Comparison of ENCODE assay signal across 8 mouse cellular contexts in genomic region chr2:34671385-34672026, GRCm38 (mm10).
A peak's percentile ranks its signal among the peaks of the same experiment; 100 is the strongest.
DNase-seq lines count a peak whose midpoint lies in the region; ATAC-seq and TF ChIP-seq lines count a peak whose summit lies in the region.

No protein-coding gene starts in this region.

- H3K4me3 ChIP-seq in E14TG2a.4 (replicated peaks; ENCODE audit: low read length), result peak overlapping the region; percentile 62
- peak overlapping the region; percentile 51 for H3K4me3 ChIP-seq in heart, embryonic 14.5 days (ENCODE audit: control insufficient read depth in 1 of 2, insufficient read depth in 1 of 2, low read depth in 1 of 2, low read length in 2 of 2)
- peak overlapping the region; percentile 40 for H3K4me3 ChIP-seq in kidney, postnatal 0 days (replicated peaks; ENCODE audit: low read depth, low read length)
- H3K4me3 ChIP-seq in liver, embryonic 16.5 days (ENCODE audit: low read depth, low read length), result peak overlapping the region; percentile 60
- peak overlapping the region; percentile 38 for H3K4me3 ChIP-seq in neural tube, embryonic 11.5 days (ENCODE audit: low read depth, low read length)
- peak overlapping the region; percentile 66 for H3K4me3 ChIP-seq in thymus, adult 2 months (ENCODE audit: control insufficient read depth, insufficient read depth, low read length)

- no peak for TF ChIP-seq POLR2A in thymus, adult 2 months (IDR thresholded peaks at IDR 0.05; ENCODE audit: control insufficient read depth, extremely low read depth, insufficient read depth, low read length, poor library complexity)

- H3K27me3 ChIP-seq in E14TG2a.4 (ENCODE audit: insufficient read depth, low read length), result peaks cover 24% of the 10 kb centered on the region
- no peaks in the 10 kb centered on the region for H3K27me3 ChIP-seq in heart, embryonic 14.5 days (ENCODE audit: control insufficient read depth, insufficient read depth, low read length)
- no peaks in the 10 kb centered on the region for H3K27me3 ChIP-seq in kidney, postnatal 0 days (ENCODE audit: insufficient read depth, low read length)
- H3K27me3 ChIP-seq in liver, embryonic 16.5 days (ENCODE audit: control insufficient read depth, insufficient read depth, low read depth, low read length), result no peaks in the 10 kb centered on the region; the same call in none of the 2 replicates
- no peaks in the 10 kb centered on the region for H3K27me3 ChIP-seq in neural tube, embryonic 11.5 days (ENCODE audit: control insufficient read depth, insufficient read depth, low read length)
- no peaks in the 10 kb centered on the region for H3K27me3 ChIP-seq in thymus, adult 2 months (ENCODE audit: control insufficient read depth, insufficient read depth, low read length)

- H3K4me1 ChIP-seq in E14TG2a.4 (replicated peaks; ENCODE audit: low read depth, low read length), result peaks cover 47% of the 10 kb centered on the region
- peaks cover 19 to 20% of the 10 kb centered on the region in 2 experiments for H3K4me1 ChIP-seq in heart, embryonic 14.5 days (ENCODE audit: control insufficient read depth in 2 of 2, insufficient read depth in 2 of 2, low read length in 2 of 2)
- no peaks in the 10 kb centered on the region for H3K4me1 ChIP-seq in kidney, postnatal 0 days (replicated peaks; ENCODE audit: insufficient read depth, low read length)
- H3K4me1 ChIP-seq in liver, embryonic 16.5 days (ENCODE audit: control insufficient read depth, low read depth, low read length), result peaks cover 5% of the 10 kb centered on the region
- H3K4me1 ChIP-seq in neural tube, embryonic 11.5 days (ENCODE audit: control insufficient read depth, insufficient read depth, low read length), result 0 out of 2 replicates have a peak, but pooled peaks cover 9% of the 10 kb centered on the region
- peaks cover 11% of the 10 kb centered on the region for H3K4me1 ChIP-seq in thymus, adult 2 months (replicated peaks; ENCODE audit: control insufficient read depth, insufficient read depth, low read length)

- 0 out of 2 replicates have a peak, but pooled peaks cover 4% of the 10 kb centered on the region for H3K9me3 ChIP-seq in E14TG2a.4 (ENCODE audit: low read length)
- H3K9me3 ChIP-seq in heart, embryonic 14.5 days (ENCODE audit: control insufficient read depth, low read length), result no peaks in the 10 kb centered on the region
- H3K9me3 ChIP-seq in kidney, postnatal 0 days (replicated peaks; ENCODE audit: low read length), result no peaks in the 10 kb centered on the region
- H3K9me3 ChIP-seq in liver, embryonic 16.5 days (replicated peaks; ENCODE audit: control insufficient read depth, low read length), result no peaks in the 10 kb centered on the region
- no peaks in the 10 kb centered on the region for H3K9me3 ChIP-seq in neural tube, embryonic 11.5 days (ENCODE audit: control insufficient read depth, low read length)

- H3K27ac ChIP-seq in heart, embryonic 14.5 days (replicated peaks in 1 of 2; ENCODE audit: control insufficient read depth in 1 of 2, insufficient read depth in 1 of 2, low read depth in 2 of 2, low read length in 2 of 2), result peak overlapping the region; percentile 26 to 51; a peak in 1 of 4 replicates
- H3K27ac ChIP-seq in kidney, postnatal 0 days, result no peak overlapping the region
- no peak overlapping the region; the same call in 1 of the 2 replicates for H3K27ac ChIP-seq in liver, embryonic 16.5 days (ENCODE audit: low read length)
- peak overlapping the region; percentile 39; the same call in 1 of the 2 replicates for H3K27ac ChIP-seq in neural tube, embryonic 11.5 days (ENCODE audit: low read depth, low read length)
- H3K27ac ChIP-seq in thymus, adult 2 months (ENCODE audit: control insufficient read depth, insufficient read depth, low read length), result 0 out of 2 replicates have a peak overlapping the region, but pooled peaks have one; percentile 7

- peak; percentile 55 for ATAC-seq in erythroblast, adult 5-6 weeks (replicated peaks; ENCODE audit: low FRiP score, poor library complexity, severe bottlenecking)
- peak; percentile 55; the same call in 1 of the 2 replicates for ATAC-seq in heart, embryonic 14.5 days (ENCODE audit: insufficient number of reproducible peaks, insufficient read depth, low FRiP score, low read depth)
- peak; percentile 45 for ATAC-seq in kidney, postnatal 0 days (replicated peaks; ENCODE audit: low FRiP score, low read depth)
- ATAC-seq in liver, embryonic 16.5 days (ENCODE audit: low read depth), result peak; percentile 56
- ATAC-seq in neural tube, embryonic 11.5 days (ENCODE audit: insufficient read depth, low FRiP score, low TSS enrichment), result no peak; the same call in 1 of the 2 replicates

- H3K9ac ChIP-seq in heart, embryonic 14.5 days (ENCODE audit: low read length), result peak overlapping the region; percentile 74
- H3K9ac ChIP-seq in kidney, postnatal 0 days (ENCODE audit: low read depth, low read length), result peak overlapping the region; percentile 50; the same call in 1 of the 2 replicates
- peak overlapping the region; percentile 60 for H3K9ac ChIP-seq in liver, embryonic 16.5 days (ENCODE audit: low read depth, low read length)
- peak overlapping the region; percentile 72 for H3K9ac ChIP-seq in neural tube, embryonic 11.5 days (ENCODE audit: low read length)

- H3K36me3 ChIP-seq in E14TG2a.4 (ENCODE audit: insufficient read depth, low read length), result peaks cover 24% of the 10 kb centered on the region
- H3K36me3 ChIP-seq in heart, embryonic 14.5 days (ENCODE audit: control insufficient read depth, insufficient read depth, low read length), result peaks cover 30% of the 10 kb centered on the region
- peaks cover 4% of the 10 kb centered on the region; the same call in 1 of the 2 replicates for H3K36me3 ChIP-seq in kidney, postnatal 0 days (ENCODE audit: insufficient read depth, low read length)
- H3K36me3 ChIP-seq in liver, embryonic 16.5 days (ENCODE audit: control insufficient read depth, insufficient read depth), result peaks cover 17% of the 10 kb centered on the region
- H3K36me3 ChIP-seq in neural tube, embryonic 11.5 days (ENCODE audit: control insufficient read depth, insufficient read depth, low read length), result 0 out of 2 replicates have a peak, but pooled peaks cover 2% of the 10 kb centered on the region
- peaks cover 4% of the 10 kb centered on the region for H3K36me3 ChIP-seq in thymus, adult 2 months (ENCODE audit: control insufficient read depth, insufficient read depth, low read length)

- peak overlapping the region; percentile 84 for H3K4me2 ChIP-seq in heart, embryonic 14.5 days (ENCODE audit: low read length)
- peak overlapping the region; percentile 79 for H3K4me2 ChIP-seq in kidney, postnatal 0 days (ENCODE audit: low read length)
- peak overlapping the region; percentile 79 for H3K4me2 ChIP-seq in liver, embryonic 16.5 days (ENCODE audit: low read depth, low read length)
- peak overlapping the region; percentile 76 for H3K4me2 ChIP-seq in neural tube, embryonic 11.5 days (ENCODE audit: low read depth)

- peak; percentile 24 for DNase-seq in brain, embryonic 18.5 days (ENCODE audit: low read depth, low spot score)
- DNase-seq in kidney, postnatal 0 days (ENCODE audit: low spot score), result peak; percentile 78
- DNase-seq in neural tube, embryonic 11.5 days (ENCODE audit: low spot score), result peak; percentile 76
- DNase-seq in thymus, adult 2 months, result peak; percentile 61

- 20% methylated on average over 31 of the region's 31 CpGs for WGBS in heart, embryonic 14.5 days
- WGBS in kidney, postnatal 0 days, result 29% methylated on average over 31 of the region's 31 CpGs
- 24% methylated on average over 31 of the region's 31 CpGs for whole genome bisulfite sequencing in liver, embryonic 16.5 days (ENCODE audit: insufficient replicate concordance)
- WGBS in neural tube, embryonic 11.5 days, result 33% methylated on average over 31 of the region's 31 CpGs
- 23% methylated on average over 31 of the region's 31 CpGs for WGBS in thymus, adult 2 months

- peak; percentile 12; the same call in 1 of the 2 replicates for TF ChIP-seq CTCF in E14TG2a.4 (conservative IDR thresholded peaks at IDR 0.05; ENCODE audit: low read length)
- peak; percentile 72 for TF ChIP-seq CTCF in kidney, postnatal 0 days (IDR thresholded peaks at IDR 0.05; ENCODE audit: low read depth)
- TF ChIP-seq CTCF in thymus, adult 2 months (IDR thresholded peaks at IDR 0.05; ENCODE audit: borderline replicate concordance, control insufficient read depth, extremely low read depth, insufficient read depth, low read length, poor library complexity), result peak; percentile 66; the same call in 1 of the 2 replicates

Comparison
In these comparisons a context has a peak if more than half of its experiments do, and no peak if none do; other contexts are left out.
1. CTCF ChIP-seq: peak in every context shown above with its lines; median percentile 72 in kidney, postnatal 0 days; 66 in thymus, adult 2 months; 12 in E14TG2a.4.
2. DNase-seq: peak in every context shown above with its lines; median percentile 78 in kidney, postnatal 0 days; 76 in neural tube, embryonic 11.5 days; 61 in thymus, adult 2 months; 24 in brain, embryonic 18.5 days.
3. H3K27ac ChIP-seq: peak in heart, embryonic 14.5 days (2 of 2), neural tube, embryonic 11.5 days (single experiment) and thymus, adult 2 months (single experiment); none in kidney, postnatal 0 days (single experiment) and liver, embryonic 16.5 days (single experiment).
4. Peak in every context shown above with its lines, with median percentiles within 50 percentile points of each other: H3K4me3 ChIP-seq, H3K4me2 ChIP-seq and H3K9ac ChIP-seq.